Mouse (Mus musculus) ES-Bruce4 (cell line): ENCODE measurements around the gene Elovl6. TPM values are rescaled to one million over a fixed set of nuclear protein-coding genes. Genes with fewer than 3 reads are reported as not detected.

Source experiments
- H3K27ac ChIP-seq: 2 replicates; pipeline ENCODE4 v1.5.1; 2012; ENCODE audit warnings: low read length, inconsistent platforms; ENCODE audit not compliant: insufficient read depth
- H3K27me3 ChIP-seq: 2 replicates; pipeline ENCODE4 v1.6.1; 2012; ENCODE audit warnings: mild to moderate bottlenecking, low read length, inconsistent platforms; ENCODE audit not compliant: control insufficient read depth, poor library complexity, insufficient read depth, severe bottlenecking
- H3K36me3 ChIP-seq: 2 replicates; pipeline ENCODE4 v1.6.1; 2012; ENCODE audit warnings: inconsistent platforms, mild to moderate bottlenecking, low read length, moderate library complexity; ENCODE audit not compliant: control insufficient read depth, poor library complexity, insufficient read depth, severe bottlenecking
- H3K4me1 ChIP-seq: one replicate; pipeline ENCODE4 v1.8.1; 2011; ENCODE audit warnings: low read length; ENCODE audit not compliant: control insufficient read depth, insufficient read depth
- H3K4me3 ChIP-seq: 2 replicates; pipeline ENCODE4 v1.5.1; 2011; ENCODE audit warnings: low read depth, mild to moderate bottlenecking, low read length
- H3K9ac ChIP-seq: 2 replicates; pipeline ENCODE4 v1.6.1; 2012; ENCODE audit warnings: low read depth, mild to moderate bottlenecking, inconsistent platforms; ENCODE audit not compliant: poor library complexity, severe bottlenecking
- H3K9me3 ChIP-seq: replicated peaks from 2 replicates; pipeline ENCODE4 v1.6.1; 2012; ENCODE audit warnings: mild to moderate bottlenecking, low read length, inconsistent platforms; ENCODE audit not compliant: control insufficient read depth, poor library complexity, insufficient read depth, severe bottlenecking
- CTCF ChIP-seq: IDR thresholded peaks from one replicate; pipeline ENCODE4 v1.8.1; 2011; ENCODE audit warnings: low read depth, low read length
- EP300 ChIP-seq: IDR thresholded peaks from 2 replicates; pipeline ENCODE4 v1.6.1; 2011; ENCODE audit warnings: low read depth, low read length; ENCODE audit not compliant: insufficient read depth
- POLR2A ChIP-seq: IDR thresholded peaks from one replicate; pipeline ENCODE4 v1.8.1; 2011; ENCODE audit warnings: low read length; ENCODE audit not compliant: insufficient read depth
- polyA plus RNA-seq: library from polyadenylated mRNA; stranded (reverse); fragments of >200 nt; gene quantifications from 2 replicates; pipeline ENCODE4 v1.2.4, GENCODE M21; 2011; ENCODE audit warnings: low read depth; ENCODE audit not compliant: missing spikeins, insufficient read depth, insufficient read length

Gene Elovl6
- polyA plus RNA-seq, 1 experiment, result 124 TPM

DNA sequence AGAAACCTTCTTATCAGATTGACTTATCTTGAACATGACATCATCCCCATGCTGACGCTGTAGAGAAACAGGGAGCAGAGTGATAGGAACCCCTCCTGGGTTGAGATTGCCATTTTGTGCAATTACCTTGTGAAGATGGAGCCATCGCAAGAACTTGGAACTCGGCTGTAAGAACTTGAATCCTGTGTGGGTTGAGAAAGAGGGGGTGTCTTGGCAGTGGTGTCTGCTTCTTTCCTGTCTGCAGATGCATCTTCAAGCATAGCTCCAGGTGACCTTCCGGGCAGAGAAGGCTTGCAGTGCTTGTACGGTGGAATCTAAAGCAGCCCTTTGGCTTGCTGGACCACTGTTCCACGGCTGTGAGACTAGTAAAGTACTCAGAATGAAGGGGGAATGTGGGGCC is 63.9 kb downstream of the Elovl6 start:
- H3K4me1 ChIP-seq, result peaks cover 5% of the 10 kb centered on the region
- H3K27me3 ChIP-seq, result no peaks in the 10 kb centered on the region
- TF ChIP-seq CTCF (no peak), EP300 (no peak), POLR2A (no peak)
- H3K9me3 ChIP-seq, result no peaks in the 10 kb centered on the region
- H3K36me3 ChIP-seq, result peaks cover 16% of the 10 kb centered on the region
- H3K4me3 ChIP-seq, result no peak overlapping the region
- H3K9ac ChIP-seq, result no peak overlapping the region
- H3K27ac ChIP-seq, result no peak overlapping the region

DNA sequence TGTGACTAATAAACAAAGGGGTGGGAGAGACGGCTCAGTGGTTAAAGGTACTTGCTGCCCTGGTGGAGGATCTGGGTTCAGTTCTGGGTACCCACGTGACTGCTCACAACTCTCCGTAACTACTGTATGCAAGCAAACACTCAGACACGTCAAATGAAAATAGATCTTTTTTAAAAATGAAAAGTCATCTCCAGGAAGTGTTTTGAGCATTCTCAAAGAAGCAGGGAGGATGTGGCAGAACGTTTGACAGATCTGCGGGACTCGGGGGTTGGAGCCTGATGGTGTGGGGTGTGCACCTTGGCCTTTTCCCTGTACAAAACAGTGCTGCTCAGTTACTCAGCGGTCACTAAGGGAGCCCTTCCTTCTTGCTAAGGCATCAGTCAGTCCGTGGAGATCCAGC is 70.1 kb downstream of the Elovl6 start:
- no peak for TF ChIP-seq POLR2A
- no peak for TF ChIP-seq EP300
- TF ChIP-seq CTCF, result no peak
- Histone ChIP-seq H3K4me1 (no peaks in the 10 kb centered on the region), H3K4me3 (no peak overlapping the region), H3K36me3 (peaks cover 35% of the 10 kb centered on the region), H3K27ac (no peak overlapping the region), H3K9ac (no peak overlapping the region), H3K27me3 (no peaks in the 10 kb centered on the region), H3K9me3 (no peaks in the 10 kb centered on the region)

DNA sequence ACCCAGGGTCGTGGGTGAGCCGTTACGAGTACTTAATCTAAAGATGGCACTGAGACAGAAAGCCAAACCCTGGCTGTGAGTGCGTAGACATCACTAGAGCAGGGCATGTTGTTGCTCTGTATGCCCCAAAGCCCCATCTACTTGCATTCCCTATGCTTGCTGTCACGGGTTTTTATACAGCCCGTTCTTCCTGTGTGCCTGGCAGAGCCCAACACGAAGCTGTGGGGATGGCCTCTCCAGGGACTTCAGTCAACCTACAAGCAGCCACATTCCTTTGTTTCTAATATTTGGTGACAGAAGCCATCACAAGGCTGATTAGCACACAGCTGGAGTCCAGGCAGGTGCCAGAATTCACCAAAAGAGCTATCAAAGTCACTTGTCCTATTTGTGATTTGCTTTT is 73.3 kb downstream of the Elovl6 start:
- no peaks in the 10 kb centered on the region for H3K4me1 ChIP-seq
- H3K27ac ChIP-seq, result no peak overlapping the region
- H3K4me3 ChIP-seq, result no peak overlapping the region
- peaks cover 43% of the 10 kb centered on the region for H3K36me3 ChIP-seq
- no peaks in the 10 kb centered on the region for H3K9me3 ChIP-seq
- H3K9ac ChIP-seq, result no peak overlapping the region
- no peaks in the 10 kb centered on the region for H3K27me3 ChIP-seq
- TF ChIP-seq POLR2A, result no peak
- TF ChIP-seq CTCF, result no peak
- TF ChIP-seq EP300, result no peak

DNA sequence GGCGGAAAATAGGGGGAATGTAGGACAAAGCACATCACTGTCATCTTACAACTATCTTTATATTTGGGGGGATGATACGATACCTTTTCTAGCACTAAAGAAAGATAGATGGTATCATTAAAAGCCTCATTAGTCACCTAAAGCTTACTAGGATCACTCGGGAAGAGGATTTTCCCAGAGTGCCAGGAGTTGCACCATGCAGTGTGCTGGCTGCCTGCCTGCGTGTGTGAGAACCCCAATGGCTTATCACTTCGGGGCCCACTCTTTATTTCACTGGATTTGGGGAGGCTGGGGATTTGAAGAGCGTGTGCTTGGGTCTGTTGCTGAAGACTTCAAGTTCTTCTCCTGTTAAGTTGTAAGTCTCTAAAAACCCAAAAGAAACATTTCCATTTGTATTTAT is 73.8 kb downstream of the Elovl6 start:
- Histone ChIP-seq H3K27me3 (no peaks in the 10 kb centered on the region), H3K9ac (no peak overlapping the region), H3K27ac (no peak overlapping the region), H3K36me3 (peaks cover 43% of the 10 kb centered on the region), H3K4me1 (no peaks in the 10 kb centered on the region), H3K9me3 (no peaks in the 10 kb centered on the region), H3K4me3 (no peak overlapping the region)
- no peak for TF ChIP-seq EP300

DNA sequence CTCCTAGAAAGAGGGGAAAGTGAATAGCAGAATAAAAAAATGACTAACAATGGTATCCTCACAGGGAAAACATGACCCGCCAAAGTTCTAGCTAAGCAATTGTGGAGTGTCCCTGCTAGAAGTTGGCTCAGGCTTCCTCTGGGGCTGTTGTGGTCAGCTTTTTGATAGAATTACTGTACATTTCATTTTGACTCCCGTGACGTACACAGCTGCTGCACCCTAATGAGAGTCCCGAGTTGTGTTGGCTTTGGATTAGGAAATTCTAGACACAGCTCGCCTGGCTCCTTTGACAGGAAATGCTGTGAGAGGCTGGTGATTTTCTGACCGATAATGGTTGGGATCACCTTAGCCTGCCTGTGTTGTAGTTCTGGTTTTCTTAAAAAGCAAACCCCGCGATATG is 79.5 kb downstream of the Elovl6 start:
- Histone ChIP-seq H3K27me3 (no peaks in the 10 kb centered on the region), H3K27ac (no peak overlapping the region), H3K9me3 (no peaks in the 10 kb centered on the region), H3K9ac (no peak overlapping the region), H3K4me3 (no peak overlapping the region), H3K36me3 (peaks cover 38% of the 10 kb centered on the region), H3K4me1 (peaks cover 2% of the 10 kb centered on the region)
- TF ChIP-seq CTCF, result no peak
- TF ChIP-seq EP300, result no peak
- no peak for TF ChIP-seq POLR2A

DNA sequence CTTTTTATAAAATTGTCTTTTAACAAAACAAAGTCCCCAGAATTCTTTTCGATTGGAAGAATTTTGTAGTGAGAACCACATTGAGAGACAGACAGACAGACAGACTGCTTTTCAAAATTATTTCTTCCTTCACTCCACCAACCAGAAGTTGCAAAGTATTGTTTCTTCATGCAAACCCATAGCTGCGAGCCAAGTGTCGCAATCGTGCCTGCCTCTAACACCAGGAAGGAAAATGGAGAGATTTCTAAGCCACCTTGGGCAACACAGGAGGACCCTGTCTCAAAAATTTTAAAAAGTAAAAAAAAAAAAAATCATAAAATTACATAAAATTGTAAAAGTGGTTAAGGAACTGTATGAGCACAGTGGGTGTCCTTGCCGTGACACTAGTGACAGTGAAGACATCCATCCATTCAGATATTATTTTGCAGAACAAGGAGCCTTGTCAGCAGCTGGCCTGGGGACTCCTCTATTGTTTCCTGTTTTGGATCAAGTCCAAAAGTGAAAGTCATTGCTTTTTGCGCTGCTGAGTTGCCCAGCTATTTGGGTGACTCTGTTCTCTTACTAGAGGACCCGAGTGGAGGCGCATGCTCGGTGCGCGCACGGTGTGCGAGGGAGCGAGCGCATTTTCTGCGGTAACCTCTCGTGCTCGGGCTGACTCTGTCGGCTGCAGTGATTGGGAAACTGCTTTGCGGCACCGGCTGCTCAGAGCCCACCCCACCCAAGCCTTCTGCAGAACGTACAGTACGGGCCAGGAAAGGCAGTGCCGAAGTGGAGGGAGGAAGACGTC is 80.3 kb downstream of the Elovl6 start:
- Histone ChIP-seq H3K9ac (no peak overlapping the region), H3K27ac (no peak overlapping the region), H3K36me3 (peaks cover 39% of the 10 kb centered on the region)

More for the DNA sequence above, 80.3 kb downstream of the Elovl6 start:
- H3K9me3 ChIP-seq, result no peaks in the 10 kb centered on the region
- no peak overlapping the region for H3K4me3 ChIP-seq
- TF ChIP-seq EP300 (no peak), POLR2A (no peak), CTCF (no peak)
- peaks cover 2% of the 10 kb centered on the region for H3K4me1 ChIP-seq
- H3K27me3 ChIP-seq, result no peaks in the 10 kb centered on the region
